Mouse (Mus musculus) forebrain, embryonic 13.5 days (tissue): ENCODE results near the gene Akap11. TPM values are rescaled to one million over a fixed set of nuclear protein-coding genes. Genes with fewer than 3 reads are reported as not detected.

Experiments
- ATAC-seq: fragments of 200-750 bp; cut with Nextera tagmentation; 2 replicates; pipeline ENCODE4 v1.8.0; 2017
- H3K27ac ChIP-seq: fragments of 300-500 bp; sonication (generic); 2 replicates; pipeline ENCODE4 v1.5.1; 2015; ENCODE audit warnings: inconsistent platforms, mild to moderate bottlenecking, moderate library complexity
- H3K27me3 ChIP-seq: fragments of 300-500 bp; sonication (generic); 2 replicates; pipeline ENCODE4 v1.6.1; 2015; ENCODE audit warnings: mild to moderate bottlenecking, inconsistent platforms
- H3K36me3 ChIP-seq: fragments of 300-500 bp; sonication (generic); 2 replicates; pipeline ENCODE4 v1.6.1; 2015; ENCODE audit warnings: mild to moderate bottlenecking, inconsistent platforms; ENCODE audit not compliant: poor library complexity, severe bottlenecking
- H3K4me1 ChIP-seq: fragments of 300-500 bp; sonication (generic); 2 replicates; pipeline ENCODE4 v1.6.1; 2015; ENCODE audit warnings: inconsistent platforms
- H3K4me2 ChIP-seq: fragments of 300-500 bp; sonication (generic); 2 replicates; pipeline ENCODE4 v1.6.1; 2015; ENCODE audit warnings: inconsistent platforms, mild to moderate bottlenecking, moderate library complexity
- H3K4me3 ChIP-seq: fragments of 300-500 bp; sonication (generic); 2 replicates; pipeline ENCODE4 v1.5.1; 2015; ENCODE audit warnings: mild to moderate bottlenecking, inconsistent platforms
- H3K9ac ChIP-seq: fragments of 300-500 bp; sonication (generic); 2 replicates; pipeline ENCODE4 v1.6.1; 2015; ENCODE audit warnings: mild to moderate bottlenecking, inconsistent platforms
- H3K9me3 ChIP-seq: fragments of 300-500 bp; sonication (generic); replicated peaks from 2 replicates; pipeline ENCODE4 v1.6.1; 2016; ENCODE audit warnings: inconsistent platforms
- WGBS: fragments of 180-500 bp; shearing (Covaris S2); methylation state at CpG from one replicate; pipeline ENCODE4 v1.1.7; 2015; 5-methylcytosine and 5-hydroxymethylcytosine counted together
- polyA plus RNA-seq: library from polyadenylated mRNA; unstranded; fragments of >200 nt; fragmentation: Nextera tagmentation; extraction: Ambion mirVana; gene quantifications from 2 replicates; pipeline ENCODE4 v1.2.1, GENCODE M21; 2015

The Akap11 gene
- polyA plus RNA-seq, 1 experiment from 2014 or later, result 30.2 TPM

- Histone ChIP-seq H3K4me1 (peaks cover 11% of the 10 kb centered on the region), H3K36me3 (peaks cover 5% of the 10 kb centered on the region; the same call in 1 of the 2 replicates), H3K27me3 (no peaks in the 10 kb centered on the region), H3K27ac (no peak overlapping the region), H3K4me2 (no peak overlapping the region), H3K9me3 (no peaks in the 10 kb centered on the region), H3K4me3 (no peak overlapping the region), H3K9ac (no peak overlapping the region)
- WGBS, result 88% methylated on average over 3 of the region's 3 CpGs
- no peak for ATAC-seq
These were observed 10.1 kb downstream of the Akap11 start for GRCm38 (mm10) chr14:78526475-78526874.

GRCm38 (mm10) chr14:78525611-78526457 is 10.8 kb downstream of the Akap11 start:
- 0 out of 2 replicates have a peak, but pooled peaks cover 11% of the 10 kb centered on the region for H3K4me1 ChIP-seq
- H3K27ac ChIP-seq, result no peak overlapping the region
- H3K4me2 ChIP-seq, result no peak overlapping the region
- H3K27me3 ChIP-seq, result no peaks in the 10 kb centered on the region
- peaks cover 7% of the 10 kb centered on the region; the same call in 1 of the 2 replicates for H3K36me3 ChIP-seq
- no peak overlapping the region for H3K9ac ChIP-seq
- no peaks in the 10 kb centered on the region for H3K9me3 ChIP-seq
- WGBS, result 96% methylated on average over 3 of the region's 3 CpGs
- peak; percentile 50 for ATAC-seq
- H3K4me3 ChIP-seq, result no peak overlapping the region

GRCm38 (mm10) chr14:78525059-78525458 is 11.5 kb downstream of the Akap11 start:
- no peak overlapping the region for H3K4me2 ChIP-seq
- H3K9me3 ChIP-seq, result no peaks in the 10 kb centered on the region
- ATAC-seq, result no peak
- H3K4me3 ChIP-seq, result no peak overlapping the region
- no peaks in the 10 kb centered on the region for H3K27me3 ChIP-seq
- no peak overlapping the region for H3K9ac ChIP-seq
- H3K4me1 ChIP-seq, result 0 out of 2 replicates have a peak, but pooled peaks cover 7% of the 10 kb centered on the region
- H3K36me3 ChIP-seq, result peaks cover 7% of the 10 kb centered on the region; the same call in 1 of the 2 replicates
- H3K27ac ChIP-seq, result no peak overlapping the region
- WGBS, result 97% methylated on average over 2 of the region's 2 CpGs

DNA sequence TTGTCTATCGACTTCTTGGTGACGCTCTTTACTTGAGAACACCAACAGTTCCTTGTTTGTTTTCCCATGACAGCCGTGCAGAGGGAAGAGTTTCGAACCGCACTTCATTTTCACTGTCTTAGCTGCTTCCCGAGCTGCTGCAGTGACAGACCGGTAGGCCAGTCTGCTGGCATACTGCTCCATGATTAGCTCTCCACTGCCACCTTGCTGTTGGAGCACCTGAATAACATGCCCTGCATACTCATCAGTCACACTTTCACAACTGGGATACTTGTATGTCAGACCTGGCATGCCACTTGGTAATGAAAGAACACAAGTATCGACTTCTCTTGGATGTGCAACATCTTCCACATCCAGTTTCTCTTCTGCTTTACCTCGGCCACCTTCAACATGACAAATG is 25.9 kb downstream of the Akap11 start:
- no peak overlapping the region for H3K4me2 ChIP-seq
- H3K9ac ChIP-seq, result no peak overlapping the region
- H3K4me3 ChIP-seq, result no peak overlapping the region
- no peaks in the 10 kb centered on the region for H3K4me1 ChIP-seq
- WGBS, result 85% methylated on average over 9 of the region's 9 CpGs
- no peaks in the 10 kb centered on the region for H3K27me3 ChIP-seq
- no peak overlapping the region for H3K27ac ChIP-seq
- peaks cover 76% of the 10 kb centered on the region for H3K36me3 ChIP-seq
- 0 out of 2 replicates have a peak, but pooled peaks have one; percentile 27 for ATAC-seq
- no peaks in the 10 kb centered on the region for H3K9me3 ChIP-seq

DNA sequence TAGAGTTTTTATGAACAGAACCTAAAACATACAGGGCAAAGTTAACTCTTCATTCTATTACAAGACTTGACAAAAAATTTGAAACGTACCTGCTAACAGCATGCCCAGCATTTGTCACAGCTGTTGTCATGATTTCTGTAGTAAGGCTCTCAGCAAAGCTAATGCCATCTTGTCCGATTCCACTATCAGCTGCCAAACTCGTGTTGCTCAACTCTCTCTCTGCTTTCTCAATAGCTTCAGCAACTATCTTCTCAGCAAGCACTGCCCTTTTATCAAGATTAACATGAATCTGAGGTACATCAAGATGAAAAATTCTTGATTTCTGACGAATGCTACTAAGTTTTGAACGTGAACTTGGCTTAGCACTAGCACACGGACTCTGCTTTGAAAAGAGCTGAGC is 26.8 kb downstream of the Akap11 start:
- Histone ChIP-seq H3K9ac (no peak overlapping the region), H3K4me2 (no peak overlapping the region), H3K36me3 (peaks cover 82% of the 10 kb centered on the region), H3K9me3 (no peaks in the 10 kb centered on the region), H3K4me1 (no peaks in the 10 kb centered on the region), H3K4me3 (no peak overlapping the region), H3K27me3 (no peaks in the 10 kb centered on the region), H3K27ac (no peak overlapping the region)
- 95% methylated on average over 6 of the region's 6 CpGs for WGBS
- ATAC-seq, result no peak

GRCm38 (mm10) chr14:78500578-78500977 is 36.0 kb downstream of the Akap11 start:
- WGBS, result 77% methylated on average over 3 of the region's 3 CpGs
- no peaks in the 10 kb centered on the region for H3K27me3 ChIP-seq
- H3K4me3 ChIP-seq, result no peak overlapping the region
- no peaks in the 10 kb centered on the region for H3K4me1 ChIP-seq
- H3K9ac ChIP-seq, result no peak overlapping the region
- no peak overlapping the region for H3K27ac ChIP-seq
- ATAC-seq, result no peak
- H3K36me3 ChIP-seq, result peaks cover 42% of the 10 kb centered on the region
- no peaks in the 10 kb centered on the region for H3K9me3 ChIP-seq
- no peak overlapping the region for H3K4me2 ChIP-seq

GRCm38 (mm10) chr14:78496691-78497090 is 39.9 kb downstream of the Akap11 start:
- ATAC-seq, result no peak
- no peaks in the 10 kb centered on the region for H3K9me3 ChIP-seq
- H3K36me3 ChIP-seq, result peaks cover 52% of the 10 kb centered on the region
- no peak overlapping the region for H3K9ac ChIP-seq
- H3K4me3 ChIP-seq, result no peak overlapping the region
- no peaks in the 10 kb centered on the region for H3K4me1 ChIP-seq
- H3K27me3 ChIP-seq, result no peaks in the 10 kb centered on the region
- no peak overlapping the region for H3K27ac ChIP-seq
- WGBS, result 95% methylated on average over 4 of the region's 4 CpGs
- H3K4me2 ChIP-seq, result no peak overlapping the region

DNA sequence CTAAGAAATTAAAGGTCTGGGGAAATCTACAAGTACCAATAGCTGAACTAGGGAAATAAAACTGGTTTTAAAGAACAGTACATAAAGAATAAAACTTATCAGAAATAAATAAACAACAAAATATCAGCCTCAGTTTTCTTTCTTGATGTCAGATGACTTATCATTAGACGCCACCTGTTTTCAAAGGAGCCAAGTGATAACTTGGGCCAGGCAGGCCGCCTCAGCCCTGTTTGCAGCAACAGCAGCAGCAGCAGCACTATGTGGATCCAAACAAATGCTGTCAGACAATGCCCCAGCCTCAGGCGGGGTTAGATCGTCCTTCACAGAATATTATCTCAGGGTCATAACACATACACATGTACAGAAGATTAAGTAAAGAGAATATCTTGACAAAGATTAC is 41.4 kb downstream of the Akap11 start:
- Histone ChIP-seq H3K36me3 (peaks cover 54% of the 10 kb centered on the region), H3K27me3 (no peaks in the 10 kb centered on the region), H3K4me2 (no peak overlapping the region), H3K9me3 (no peaks in the 10 kb centered on the region), H3K4me1 (no peaks in the 10 kb centered on the region), H3K27ac (no peak overlapping the region), H3K9ac (no peak overlapping the region), H3K4me3 (no peak overlapping the region)
- ATAC-seq, result no peak
- WGBS, result 85% methylated on average over 4 of the region's 4 CpGs

- no peak overlapping the region for H3K9ac ChIP-seq
- WGBS, result 82% methylated on average over 9 of the region's 9 CpGs
- H3K36me3 ChIP-seq, result peaks cover 46% of the 10 kb centered on the region
- no peak overlapping the region for H3K27ac ChIP-seq
- no peaks in the 10 kb centered on the region for H3K9me3 ChIP-seq
- no peaks in the 10 kb centered on the region for H3K4me1 ChIP-seq
- H3K27me3 ChIP-seq, result no peaks in the 10 kb centered on the region
- no peak overlapping the region for H3K4me2 ChIP-seq
- no peak for ATAC-seq
- H3K4me3 ChIP-seq, result no peak overlapping the region
These were observed 44.0 kb downstream of the Akap11 start for GRCm38 (mm10) chr14:78492602-78493001.

- Histone ChIP-seq H3K27me3 (no peaks in the 10 kb centered on the region), H3K4me3 (no peak overlapping the region), H3K4me1 (no peaks in the 10 kb centered on the region), H3K9ac (no peak overlapping the region), H3K4me2 (no peak overlapping the region), H3K36me3 (peaks cover 38% of the 10 kb centered on the region), H3K9me3 (no peaks in the 10 kb centered on the region), H3K27ac (no peak overlapping the region)
- ATAC-seq, result no peak
These were observed 45.2 kb downstream of the Akap11 start for GRCm38 (mm10) chr14:78491432-78491831.

DNA sequence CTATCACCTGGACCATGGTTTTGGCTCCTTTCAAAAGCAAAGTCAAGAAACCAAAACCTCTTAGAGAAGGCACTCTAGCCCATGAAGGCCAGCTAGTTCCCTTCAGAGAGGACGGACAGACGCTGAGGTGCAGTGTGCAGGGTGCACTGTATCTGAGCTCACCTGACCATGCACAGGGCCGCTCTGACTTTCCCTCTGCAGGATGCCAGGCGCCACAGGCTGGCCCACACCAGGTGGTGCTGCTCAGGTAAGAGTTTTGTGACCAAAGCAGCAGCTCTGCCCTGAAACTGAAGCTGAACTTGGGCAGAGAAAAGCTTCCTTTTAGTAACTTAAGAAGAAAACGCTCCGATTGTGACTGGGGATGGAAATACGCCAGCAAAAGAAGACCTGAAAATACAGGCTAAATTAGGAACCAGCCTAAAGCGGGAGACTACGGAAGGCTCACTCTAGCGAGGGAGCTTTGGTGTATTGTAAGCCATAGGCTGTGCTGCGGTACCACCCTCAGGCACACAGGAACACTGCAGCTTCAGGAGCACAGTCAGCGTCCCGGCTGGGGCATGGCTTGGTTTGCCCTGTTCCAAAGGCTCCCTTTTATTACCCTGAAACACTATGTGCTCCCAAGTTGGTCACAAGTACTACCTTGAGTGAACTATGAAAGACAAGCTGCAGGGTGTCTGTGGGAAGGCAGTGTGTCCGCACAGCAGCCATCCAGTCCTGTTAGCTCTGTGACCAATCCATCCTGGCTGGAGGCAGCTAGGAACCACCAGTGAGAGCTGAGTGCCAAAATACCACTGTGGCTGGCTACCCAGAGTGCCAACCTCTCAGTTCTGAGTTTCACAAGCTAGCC is 54.0 kb downstream of the Akap11 start:
- ATAC-seq, result peak; percentile 93
- H3K4me3 ChIP-seq, result no peak overlapping the region
- H3K4me1 ChIP-seq, result peaks cover 3% of the 10 kb centered on the region
- 19% methylated on average over 14 of the region's 14 CpGs for WGBS
- H3K27ac ChIP-seq, result no peak overlapping the region
- H3K36me3 ChIP-seq, result no peaks in the 10 kb centered on the region
- H3K9me3 ChIP-seq, result no peaks in the 10 kb centered on the region
- H3K4me2 ChIP-seq, result peak overlapping the region; percentile 17; the same call in 1 of the 2 replicates
- no peaks in the 10 kb centered on the region for H3K27me3 ChIP-seq
- H3K9ac ChIP-seq, result no peak overlapping the region

GRCm38 (mm10) chr14:78474058-78474457 is 62.5 kb downstream of the Akap11 start:
- no peak overlapping the region for H3K4me3 ChIP-seq
- H3K27ac ChIP-seq, result no peak overlapping the region
- no peaks in the 10 kb centered on the region for H3K27me3 ChIP-seq
- WGBS, result 95% methylated on average over 3 of the region's 3 CpGs
- H3K36me3 ChIP-seq, result no peaks in the 10 kb centered on the region
- no peaks in the 10 kb centered on the region for H3K9me3 ChIP-seq
- H3K4me2 ChIP-seq, result no peak overlapping the region
- ATAC-seq, result no peak
- no peak overlapping the region for H3K9ac ChIP-seq
- H3K4me1 ChIP-seq, result no peaks in the 10 kb centered on the region
